Mouse (Mus musculus) embryonic facial prominence, embryonic 14.5 days (tissue): ENCODE results near the gene Gm10330. TPM values are rescaled to one million over a fixed set of nuclear protein-coding genes. Genes with fewer than 3 reads are reported as not detected.
"Not testable (repeated sequence)": the region's sequence is repeated elsewhere in the genome, so short reads cannot be mapped to it uniquely, and the experiment has no call there.

Source experiments
- ATAC-seq: fragments of 200-750 bp; cut with Nextera tagmentation; 2 replicates; pipeline ENCODE4 v1.8.0; 2017; ENCODE audit warnings: low read depth, moderate number of reproducible peaks, moderate TSS enrichment
- DNase-seq: peaks from one replicate; pipeline ENCODE4 v3.0.0-alpha.2; 2015; ENCODE audit warnings: low spot score
- H3K27ac ChIP-seq: fragments of 300-500 bp; sonication (generic); replicated peaks from 2 replicates; pipeline ENCODE4 v1.5.1; 2014; ENCODE audit warnings: low read depth, mild to moderate bottlenecking, low read length, moderate library complexity
- H3K27me3 ChIP-seq: fragments of 300-500 bp; sonication (generic); replicated peaks from 2 replicates; pipeline ENCODE4 v1.6.1; 2014; ENCODE audit warnings: low read length; ENCODE audit not compliant: control insufficient read depth, insufficient read depth
- H3K36me3 ChIP-seq: fragments of 300-500 bp; sonication (generic); 2 replicates; pipeline ENCODE4 v1.6.1; 2014; ENCODE audit warnings: low read length, mixed read lengths; ENCODE audit not compliant: control insufficient read depth, insufficient read depth
- H3K4me1 ChIP-seq: fragments of 300-500 bp; sonication (generic); 2 replicates; pipeline ENCODE4 v1.6.1; 2014; ENCODE audit warnings: antibody characterized with exemption, low read length; ENCODE audit not compliant: control insufficient read depth, insufficient read depth
- H3K4me2 ChIP-seq: fragments of 300-500 bp; sonication (generic); 2 replicates; pipeline ENCODE4 v1.6.1; 2014; ENCODE audit warnings: low read depth, mild to moderate bottlenecking, low read length, moderate library complexity, mixed read lengths
- H3K4me3 ChIP-seq: fragments of 300-500 bp; sonication (generic); 2 replicates; pipeline ENCODE4 v1.5.1; 2014; ENCODE audit warnings: low read depth, mild to moderate bottlenecking, low read length
- H3K9ac ChIP-seq: fragments of 300-500 bp; sonication (generic); 2 replicates; pipeline ENCODE4 v1.6.1; 2014; ENCODE audit warnings: low read depth, mild to moderate bottlenecking, low read length, moderate library complexity, mixed read lengths
- H3K9me3 ChIP-seq: fragments of 300-500 bp; sonication (generic); 2 replicates; pipeline ENCODE4 v1.6.1; 2016; ENCODE audit warnings: low read length; ENCODE audit not compliant: control insufficient read depth
- WGBS: fragments of 180-500 bp; shearing (Covaris S2); extraction: QIAGEN DNeasy Blood & Tissue Kit; methylation state at CpG from one replicate; pipeline ENCODE4 v1.1.7; 2014; 5-methylcytosine and 5-hydroxymethylcytosine counted together
- polyA plus RNA-seq: library from polyadenylated mRNA; unstranded; fragments of >200 nt; fragmentation: Nextera tagmentation; extraction: Ambion mirVana; gene quantifications from 2 replicates; pipeline ENCODE4 v1.2.1, GENCODE M21; 2014

Gm10330 gene
- polyA plus RNA-seq = 0.25 and 0.30 TPM in 2 replicates

DNA sequence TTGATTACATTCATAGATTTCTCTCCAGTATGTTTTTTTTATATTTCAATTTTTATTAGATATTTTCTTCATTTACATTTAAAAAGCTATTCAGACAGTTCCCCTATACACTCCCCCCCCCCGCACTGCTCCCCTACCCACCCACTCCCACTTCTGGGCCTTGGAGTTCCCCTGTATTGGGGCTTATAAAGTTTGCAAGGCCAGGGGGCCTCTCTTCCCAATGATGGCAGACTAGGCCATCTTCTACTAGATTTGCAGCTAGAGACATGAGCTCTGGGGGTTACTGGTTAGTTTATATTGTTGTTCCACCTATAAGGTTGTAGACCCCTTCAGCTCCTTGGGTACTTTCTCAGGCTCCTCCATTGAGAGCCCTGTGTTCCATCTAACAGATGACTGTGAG is at the start of gene Gm10330:
TSS of gene Gm10330 (minus strand) at position 101 of the 400 bp plus-strand sequence.
- ATAC-seq, H3K4me2 ChIP-seq, H3K9me3 ChIP-seq, H3K4me1 ChIP-seq, H3K27ac ChIP-seq, H3K27me3 ChIP-seq, H3K4me3 ChIP-seq, H3K36me3 ChIP-seq, DNase-seq, H3K9ac ChIP-seq: not testable (repeated sequence)
- WGBS = 95% methylated on average over 1 of the region's 1 CpGs

DNA sequence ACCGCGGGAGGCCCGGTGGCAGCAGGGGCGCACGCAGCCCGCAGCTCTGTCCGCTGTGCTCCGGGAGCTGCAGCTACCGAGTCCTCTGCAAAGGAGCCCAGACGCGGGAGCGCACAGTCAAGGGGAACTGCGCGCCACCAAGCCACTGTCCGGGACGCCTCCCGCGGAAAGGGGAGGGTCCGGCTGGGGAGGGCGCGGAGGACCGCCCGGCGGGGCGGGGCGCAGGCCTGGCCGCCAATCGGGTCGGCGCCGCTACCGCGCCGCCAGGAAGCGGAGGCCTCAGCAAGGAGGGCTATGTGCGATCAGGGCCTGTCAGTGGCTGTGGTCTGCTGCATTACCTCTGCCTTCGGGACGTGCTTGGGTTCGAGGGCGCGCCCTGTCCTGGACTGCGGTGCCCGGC is 20.7 kb upstream of the Gm10330 start:
- not testable (repeated sequence) for DNase-seq, H3K4me3 ChIP-seq, H3K4me1 ChIP-seq, H3K9ac ChIP-seq, H3K27me3 ChIP-seq, ATAC-seq, H3K36me3 ChIP-seq, H3K9me3 ChIP-seq, H3K4me2 ChIP-seq, H3K27ac ChIP-seq
- 24% methylated on average over 13 of the region's 43 CpGs for WGBS

DNA sequence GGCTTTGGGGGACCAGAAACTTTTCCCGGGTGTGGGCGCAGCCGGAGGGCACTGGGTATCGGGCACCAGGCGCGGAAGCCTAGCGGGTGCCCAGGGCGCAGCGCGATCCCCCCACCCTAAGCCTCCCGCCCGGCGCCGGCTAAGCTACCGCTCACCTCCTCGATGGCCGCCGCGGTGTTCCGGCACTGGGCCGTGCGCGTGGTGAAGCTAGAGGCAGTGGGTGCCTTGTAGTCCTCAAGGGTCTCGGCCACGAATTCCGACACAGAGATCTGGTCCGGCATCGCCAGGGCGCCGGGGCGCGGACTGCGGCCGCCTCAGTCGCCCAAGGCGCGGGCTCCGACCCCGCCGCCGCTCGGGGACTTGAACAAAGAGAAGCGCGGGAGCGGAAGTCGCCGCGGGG is 20.3 kb upstream of the Gm10330 start:
- not testable (repeated sequence) for ATAC-seq, H3K4me3 ChIP-seq, DNase-seq, H3K9me3 ChIP-seq, H3K4me1 ChIP-seq, H3K4me2 ChIP-seq, H3K9ac ChIP-seq, H3K27ac ChIP-seq, H3K36me3 ChIP-seq, H3K27me3 ChIP-seq
- WGBS = 24% methylated on average over 5 of the region's 48 CpGs
